Mouse (Mus musculus) gastrocnemius, postnatal 4 days (tissue): Measurements from ENCODE around the gene Isg20. TPM values are rescaled to one million over a fixed set of nuclear protein-coding genes. Genes with fewer than 3 reads are reported as not detected.

Experiments used
- DNase-seq, 2 experiments: peaks; one replicate each; pipeline ENCODE4 v3.0.0; 2021 to 2022; ENCODE audit warnings: low spot score in 2 of 2, mixed read lengths in 2 of 2
- microRNA-seq: library from miRNA; unstranded; fragments of <30 nt; microRNA quantifications from one replicate; pipeline ENCODE4 v1.2.0, GENCODE M21; 2021
- total RNA-seq, 2 experiments: library from RNA; stranded (reverse); gene quantifications; 2 replicates each; pipeline ENCODE4 v1.2.3; 2021

Isg20 gene
- total RNA-seq, 2 experiments from 2014 or later, result 0.47 to 1.4 TPM

DNA sequence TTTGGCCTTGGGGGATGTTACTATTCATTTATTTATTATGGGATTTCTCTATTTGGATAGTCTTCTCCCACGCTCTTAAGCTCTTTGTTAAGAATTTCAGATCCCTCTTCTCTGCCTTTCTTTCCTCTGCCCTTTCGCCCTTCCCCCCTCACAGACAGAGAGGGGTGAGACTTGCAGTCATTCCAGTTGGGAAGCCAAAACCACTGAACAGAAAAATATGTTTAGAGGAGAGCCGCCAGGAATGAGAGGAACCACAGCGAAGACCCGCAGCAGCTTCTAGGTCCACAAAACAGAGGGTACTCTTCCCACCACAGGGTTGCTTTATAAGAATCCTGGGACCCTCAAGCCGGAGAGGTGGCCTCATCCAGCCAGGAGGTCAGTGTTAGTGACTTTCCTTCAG lies 41.4 kb downstream of the Isg20 start:
- DNase-seq, result no peak

DNA sequence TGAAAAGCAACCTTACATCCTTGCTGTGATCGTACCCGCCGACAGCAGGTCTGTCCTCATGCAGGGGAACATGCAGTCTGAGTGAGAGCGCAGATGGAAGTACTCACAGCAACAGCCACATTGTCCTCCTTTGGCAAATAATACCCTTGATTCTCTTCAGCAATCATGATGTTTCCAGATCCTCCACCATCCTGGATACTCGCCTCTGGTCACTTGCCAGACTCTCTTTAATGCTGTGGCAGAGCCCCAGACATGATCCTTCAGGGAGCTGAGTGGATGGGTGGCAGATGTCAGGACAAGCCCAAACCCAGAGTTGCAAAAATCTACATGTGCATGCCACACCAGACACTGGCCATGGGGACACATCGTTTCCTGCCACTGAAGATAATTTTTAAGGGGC lies 41.9 kb downstream of the Isg20 start:
- no peak for DNase-seq

- DNase-seq, result no peak
Measured at GRCm38 (mm10) chr7:78958499-78959073, 45.4 kb downstream of the Isg20 start.

DNA sequence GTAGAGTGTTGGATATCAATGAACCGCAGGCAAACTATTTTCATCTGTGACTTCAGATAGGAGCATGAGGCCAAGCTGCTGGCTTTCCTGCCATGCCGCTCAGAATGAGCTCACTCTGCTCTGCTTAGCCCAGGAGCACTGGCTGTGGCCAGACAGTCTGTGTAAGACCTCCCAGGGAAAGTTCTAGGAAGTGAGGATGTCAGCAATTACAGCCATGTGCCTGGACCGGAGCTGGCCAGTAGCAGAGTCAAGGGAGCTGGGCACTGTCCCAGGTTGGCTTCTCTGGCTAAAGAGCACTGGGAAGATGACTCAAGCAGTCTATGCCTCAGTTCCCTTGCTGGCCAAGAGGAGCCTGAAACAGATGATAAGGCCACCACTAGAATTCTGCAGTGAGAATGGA lies 50.7 kb downstream of the Isg20 start:
- peak in 1 of 2 experiments; percentile 7 for DNase-seq

Small RNA genes lying within 50 kb of the gene (microRNA-seq; reads per million reads assigned to microRNA genes)
- 0.85 reads per million for gene Mir7-2

Other genes starting within 250 kb of the Isg20 start
- gene Ntrk3, start 175.4 kb upstream of the Isg20 start, total RNA-seq, result 1 to 10 TPM; 6.0 to 7.6 TPM
- gene Mrps11, start 130.3 kb upstream of the Isg20 start, total RNA-seq, result 10 to 100 TPM; 29.7 to 32.6 TPM
- gene Mrpl46, start 129.9 kb upstream of the Isg20 start, total RNA-seq, result 10 to 100 TPM; 35.7 to 35.9 TPM
- gene Det1, start 66.2 kb upstream of the Isg20 start, total RNA-seq, result 1 to 10 TPM; 9.0 TPM
- 10 to 100 TPM; 20.5 to 20.6 TPM for gene Aen, start 17.6 kb upstream of the Isg20 start, total RNA-seq
- 1 to 10 TPM; 6.7 to 7.9 TPM for gene Acan, start 140.1 kb downstream of the Isg20 start, total RNA-seq
- gene Hapln3, start 217.6 kb downstream of the Isg20 start, total RNA-seq, result under 1 TPM; 0.22 to 0.57 TPM
- gene Mfge8, start 235.6 kb downstream of the Isg20 start, total RNA-seq, result 100 to 1,000 TPM; 103 TPM